Mouse (Mus musculus): ENCODE data around the gene Tlx2.

Tlx2 gene

GRCm38 (mm10) chr6:83092416-83093127 lies 22.5 kb upstream of the Tlx2 start:
- 42% methylated on average over 6 of the region's 6 CpGs for WGBS

- WGBS: 15% methylated on average over 9 of the region's 9 CpGs
Measured at GRCm38 (mm10) chr6:83087926-83088260, 17.8 kb upstream of the Tlx2 start.

GRCm38 (mm10) chr6:83087205-83087925 lies 17.3 kb upstream of the Tlx2 start:
- 5% methylated on average over 47 of the region's 47 CpGs for WGBS

- 7% methylated on average over 42 of the region's 42 CpGs for WGBS
Measured at GRCm38 (mm10) chr6:83086121-83087035, 16.3 kb upstream of the Tlx2 start, which contains the start of gene Lbx2. TSS of gene Lbx2 (plus strand) at chr6:83086367.

GRCm38 (mm10) chr6:83084477-83084876 lies 14.4 kb upstream of the Tlx2 start:
- 19% methylated on average over 6 of the region's 6 CpGs for WGBS

GRCm38 (mm10) chr6:83083497-83083896 lies 13.4 kb upstream of the Tlx2 start:
- 21% methylated on average over 5 of the region's 5 CpGs for WGBS

GRCm38 (mm10) chr6:83080210-83080609 lies 10.1 kb upstream of the Tlx2 start:
- 97% methylated on average over 5 of the region's 5 CpGs for WGBS

GRCm38 (mm10) chr6:83078324-83078858 lies 8.3 kb upstream of the Tlx2 start:
- WGBS: under 1% methylated on average over 46 of the region's 46 CpGs

- WGBS: under 1% methylated on average over 54 of the region's 54 CpGs
Measured at GRCm38 (mm10) chr6:83077630-83078323, 7.7 kb upstream of the Tlx2 start, which contains the start of gene Pcgf1. TSS of gene Pcgf1 (plus strand) at chr6:83077869.

- 18% methylated on average over 2 of the region's 2 CpGs for WGBS
Measured at GRCm38 (mm10) chr6:83074979-83075378, 4.9 kb upstream of the Tlx2 start.

GRCm38 (mm10) chr6:83071220-83071619 lies 1.1 kb upstream of the Tlx2 start:
- WGBS: 2% methylated on average over 24 of the region's 24 CpGs

GRCm38 (mm10) chr6:83070311-83071219 lies 472 bp upstream of the Tlx2 start:
- 3% methylated on average over 58 of the region's 58 CpGs for WGBS

- 2% methylated on average over 69 of the region's 69 CpGs for WGBS
Measured at GRCm38 (mm10) chr6:83069488-83070246, 426 bp downstream of the Tlx2 start.

- 2% methylated on average over 81 of the region's 81 CpGs for WGBS
Measured at GRCm38 (mm10) chr6:83068706-83069487, 1.2 kb downstream of the Tlx2 start.

GRCm38 (mm10) chr6:83068221-83068620 lies 1.9 kb downstream of the Tlx2 start:
- 32% methylated on average over 8 of the region's 8 CpGs for WGBS

- 26% methylated on average over 6 of the region's 6 CpGs for WGBS
Measured at GRCm38 (mm10) chr6:83066441-83066840, 3.7 kb downstream of the Tlx2 start.

- whole genome bisulfite sequencing: 38% methylated on average over 8 of the region's 8 CpGs
Measured at GRCm38 (mm10) chr6:83065995-83066394, 4.1 kb downstream of the Tlx2 start.

- WGBS: 74% methylated on average over 2 of the region's 2 CpGs
Measured at GRCm38 (mm10) chr6:83058725-83059124, 11.4 kb downstream of the Tlx2 start.

GRCm38 (mm10) chr6:83057790-83058189 lies 12.3 kb downstream of the Tlx2 start, which contains the start of gene Dqx1:
TSS of gene Dqx1 (plus strand) at chr6:83057844.
- 48% methylated on average over 3 of the region's 3 CpGs for WGBS
